Mouse (Mus musculus): ENCODE measurements around the gene Pigg.

DNA sequence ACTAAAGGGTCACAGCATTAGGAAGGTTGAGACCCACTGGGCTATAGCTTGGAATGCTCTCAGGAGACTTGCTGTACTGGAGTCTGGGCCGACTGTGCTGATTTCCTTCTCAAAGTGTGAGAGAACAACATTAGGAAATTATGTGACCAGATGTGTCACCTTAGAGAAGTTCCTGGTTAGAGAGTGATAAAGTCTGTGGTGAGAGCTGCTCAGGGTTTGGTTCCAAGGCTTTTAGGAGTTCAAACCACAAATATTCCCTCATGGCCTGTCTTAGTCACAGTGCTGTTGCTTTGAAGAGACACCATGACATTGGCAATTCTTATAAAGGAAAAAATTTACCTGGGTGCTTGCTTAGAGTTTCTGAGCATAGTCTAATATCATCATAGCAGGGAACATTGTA lies 63.6 kb downstream of the Pigg start:
- TF ChIP-seq CTCF (IDR thresholded peaks at IDR 0.05; ENCODE audit: insufficient read depth, low read length) (no peak), POLR2A (IDR thresholded peaks at IDR 0.05; ENCODE audit: borderline replicate concordance, extremely low read depth, low read depth, low read length) (no peak)

All from lung, adult 2 months (tissue).